Mouse (Mus musculus) lung, adult 2 months (tissue): ENCODE measurements around the gene Shh.

Source experiments
- CTCF ChIP-seq: fragments of 200-500 bp; IDR thresholded peaks from 2 replicates; pipeline ENCODE4 v1.5.1; 2011; ENCODE audit warnings: mild to moderate bottlenecking, low read length, control low read depth; ENCODE audit not compliant: insufficient read depth
- POLR2A ChIP-seq: fragments of 200-500 bp; IDR thresholded peaks from 2 replicates; pipeline ENCODE4 v1.6.1; 2011; ENCODE audit warnings: low read depth, mild to moderate bottlenecking, control low read depth, low read length, borderline replicate concordance; ENCODE audit errors: extremely low read depth

DNA sequence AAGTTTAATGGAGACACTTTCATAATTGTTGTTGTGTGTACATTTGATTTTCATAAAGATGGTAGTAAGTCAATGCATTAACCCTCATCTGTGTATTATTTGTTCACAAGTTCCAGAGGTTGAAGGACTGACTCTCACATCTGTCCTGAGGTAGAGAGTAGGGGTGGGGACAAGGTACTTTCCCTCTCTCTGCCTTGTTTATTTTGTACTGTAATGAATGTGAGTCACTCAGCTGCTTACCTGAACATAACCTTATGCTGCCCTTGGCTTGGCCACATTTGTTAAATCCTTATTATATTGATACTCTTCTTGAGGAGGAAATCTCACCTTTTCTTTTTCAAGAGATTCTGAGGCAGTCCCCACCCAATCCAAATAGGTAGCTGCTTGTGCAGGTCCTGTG lies 51.0 kb downstream of the Shh start:
- TF ChIP-seq POLR2A (no peak), CTCF (no peak)
